Mouse (Mus musculus): ENCODE measurements around the gene Dppa3.

GRCm38 (mm10) chr6:122669406-122670200 lies 43.4 kb downstream of the Dppa3 start:
- TF ChIP-seq CTCF (IDR thresholded peaks at IDR 0.05; ENCODE audit: low read depth, low read length) (peak; percentile 99), POLR2A (IDR thresholded peaks at IDR 0.05; ENCODE audit: borderline replicate concordance, low read depth, low read length) (no peak)

Data from bone marrow macrophage, adult 2 months (primary cell).